Mouse (Mus musculus) bone marrow macrophage, adult 2 months (primary cell): ENCODE measurements around the gene Dysf.

Source experiments
- CTCF ChIP-seq: IDR thresholded peaks from 2 replicates; pipeline ENCODE4 v1.5.1; 2012; ENCODE audit warnings: low read depth, mild to moderate bottlenecking, low read length, moderate library complexity
- POLR2A ChIP-seq: IDR thresholded peaks from 2 replicates; pipeline ENCODE4 v1.6.1; 2012; ENCODE audit warnings: mild to moderate bottlenecking, low read depth, low read length, borderline replicate concordance

GRCm38 (mm10) chr6:84191656-84192250 is 183.4 kb downstream of the Dysf start:
- TF ChIP-seq CTCF: no peak
- TF ChIP-seq POLR2A: no peak
